Mouse (Mus musculus) duodenum, adult 2 months (tissue): ENCODE results near the gene Gm16513. TPM values are rescaled to one million over a fixed set of nuclear protein-coding genes. Genes with fewer than 3 reads are reported as not detected.

Experiments
- polyA plus RNA-seq: library from polyadenylated mRNA; depleted of rRNA; stranded (reverse); fragments of >200 nt; gene quantifications from 2 replicates; pipeline ENCODE4 v1.2.3, GENCODE M21; 2012; ENCODE audit warnings: low replicate concordance; rRNA removed

The Gm16513 gene
- not detected in 2 replicates for polyA plus RNA-seq

DNA sequence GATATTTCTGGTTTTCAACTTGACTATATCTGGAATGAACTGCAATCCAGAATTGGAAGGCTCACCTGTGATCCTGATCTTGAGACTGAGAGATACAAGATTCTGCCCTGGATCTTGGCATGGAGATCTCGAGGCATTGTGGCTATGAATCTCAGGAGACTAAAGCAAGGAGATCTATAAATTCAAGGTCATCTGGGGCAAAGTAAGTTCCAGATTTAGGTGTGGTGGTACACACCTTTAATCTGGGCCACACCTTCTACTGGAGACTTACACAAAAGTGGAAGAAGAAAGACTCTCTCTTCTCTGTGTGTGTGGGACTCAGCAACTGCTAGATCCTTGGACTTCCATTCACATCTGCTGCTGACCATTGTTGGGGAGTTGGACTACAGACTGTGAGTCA lies at the start of gene Gm16513:
Gene Gm16513 (plus strand): TSS at position 301 of the 400 bp plus-strand sequence.

Other genes starting within 250 kb of the Gm16513 start
- not detected in 2 replicates for gene Gm6367, start 194.0 kb upstream of the Gm16513 start, polyA plus RNA-seq
- not detected in 2 replicates for gene Gm7942, start 75.7 kb upstream of the Gm16513 start, polyA plus RNA-seq
- gene Gm10424, start 90.1 kb downstream of the Gm16513 start, polyA plus RNA-seq: not detected in 2 replicates
- gene Gm3259, start 123.3 kb downstream of the Gm16513 start, polyA plus RNA-seq: not detected in 2 replicates